Mouse (Mus musculus): ENCODE measurements around the gene Pfas.
"Not testable (repeated sequence)": the region's sequence is repeated elsewhere in the genome, so short reads cannot be mapped to it uniquely, and the experiment has no call there.

Pfas gene

DNA sequence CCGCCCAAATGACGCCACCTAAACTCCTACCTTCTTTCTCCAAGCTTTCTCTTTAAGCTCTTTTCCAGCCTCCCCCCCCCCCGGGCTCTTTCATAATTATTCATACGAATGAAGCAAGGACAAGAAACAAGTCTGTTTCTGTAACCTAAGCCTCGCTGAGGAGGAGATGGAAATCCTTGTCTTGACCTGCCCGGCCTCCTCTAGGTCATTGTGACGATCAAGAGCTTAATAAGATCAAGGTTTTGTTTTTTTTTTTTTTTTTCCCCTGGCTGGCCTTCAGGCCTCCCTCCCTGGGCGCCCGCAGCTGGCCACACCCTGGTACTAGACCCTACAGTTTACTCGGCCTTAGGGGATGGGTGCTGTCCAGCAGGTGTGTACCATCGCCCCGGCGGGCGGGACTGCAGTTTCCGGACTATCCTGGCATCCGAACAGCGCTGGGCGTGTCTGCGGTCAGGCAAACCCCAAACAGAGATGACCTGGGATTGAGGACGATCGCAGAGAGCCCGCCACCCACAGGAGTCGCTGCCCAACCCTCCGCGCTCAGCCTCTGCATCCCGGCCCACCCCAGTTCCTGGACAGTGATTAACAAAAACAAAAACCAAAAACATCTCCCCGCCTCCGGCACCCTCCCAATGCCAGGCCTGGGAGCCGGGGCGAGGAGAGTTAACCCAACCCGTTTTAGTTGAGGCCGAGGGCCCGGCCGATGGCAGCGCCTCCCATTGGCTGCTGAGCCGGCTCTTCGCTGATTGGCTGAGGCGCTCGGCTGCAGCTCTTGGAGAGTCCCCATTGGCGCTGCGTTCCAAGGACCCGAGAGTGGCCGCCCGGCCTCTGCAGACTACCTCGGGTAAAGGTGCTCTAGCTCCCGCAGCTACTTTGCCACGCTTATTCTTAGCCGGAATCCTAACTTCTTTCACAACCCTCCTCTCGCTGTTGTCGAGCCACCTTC lies 40.6 kb downstream of the Pfas start, which contains the start of gene Slc25a35:
Slc25a35 (plus strand) TSS at position 795 of the 946 bp plus-strand sequence.
- peak; percentile 89 for DNase-seq

GRCm38 (mm10) chr11:68966554-68966953 lies 41.7 kb downstream of the Pfas start:
- no peak for DNase-seq

GRCm38 (mm10) chr11:68965845-68966244 lies 42.4 kb downstream of the Pfas start:
- DNase-seq, result peak; percentile 69

GRCm38 (mm10) chr11:68965050-68965449 lies 43.2 kb downstream of the Pfas start:
- no peak for DNase-seq

GRCm38 (mm10) chr11:68963405-68963804 lies 44.9 kb downstream of the Pfas start:
- DNase-seq, result no peak

- DNase-seq, result not testable (repeated sequence)
Measured at GRCm38 (mm10) chr11:68962159-68962558, 46.1 kb downstream of the Pfas start.

DNA sequence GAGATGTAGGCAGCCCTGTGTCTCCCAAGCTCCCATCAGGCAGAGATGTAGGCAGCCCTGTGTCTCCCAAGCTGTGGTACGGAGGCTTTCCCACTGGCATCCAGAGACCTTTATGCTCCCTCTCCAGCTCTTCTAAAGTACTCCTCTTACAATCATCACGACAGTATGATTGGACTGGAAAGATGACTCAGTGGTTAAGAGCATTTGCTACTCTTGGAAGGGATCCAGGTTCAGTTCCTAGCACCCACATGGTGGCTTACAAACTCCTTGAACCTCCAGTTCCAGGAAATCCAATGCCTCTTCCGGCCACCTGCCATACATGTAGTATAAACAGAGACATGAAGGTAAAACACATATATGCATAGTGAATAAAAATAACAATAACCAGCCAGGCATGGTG lies 46.7 kb downstream of the Pfas start:
- no peak for DNase-seq

- no peak for DNase-seq
Measured at GRCm38 (mm10) chr11:68957971-68958370, 50.3 kb downstream of the Pfas start.

- DNase-seq, result no peak
Measured at GRCm38 (mm10) chr11:68957308-68957707, 51.0 kb downstream of the Pfas start, which contains the start of gene Arhgef15. Arhgef15 (minus strand) TSS chr11:68957480.

DNA sequence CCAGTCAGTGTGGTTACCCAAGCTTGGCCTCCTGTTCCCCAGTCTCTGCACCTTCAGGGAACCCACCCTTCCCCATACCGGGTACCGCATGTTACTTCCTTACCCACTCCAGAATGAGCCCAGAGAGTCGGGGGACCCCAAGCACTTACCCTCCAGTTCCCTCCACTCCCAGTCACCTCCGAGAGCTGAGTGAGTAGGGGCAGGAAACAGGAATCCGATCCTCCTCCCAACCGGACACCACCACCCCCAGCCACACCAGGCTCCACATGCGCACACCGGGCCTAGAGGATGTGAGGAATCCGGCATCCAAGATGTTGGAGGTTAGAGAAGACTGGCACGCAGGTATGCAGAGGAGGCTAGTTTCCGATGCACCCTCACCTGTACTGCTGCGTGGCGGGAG lies 51.6 kb downstream of the Pfas start:
- no peak for DNase-seq

GRCm38 (mm10) chr11:68956107-68956506 lies 52.2 kb downstream of the Pfas start:
- DNase-seq, result no peak

GRCm38 (mm10) chr11:68955473-68955872 lies 52.8 kb downstream of the Pfas start:
- DNase-seq, result no peak

GRCm38 (mm10) chr11:68954408-68954807 lies 53.9 kb downstream of the Pfas start:
- DNase-seq, result no peak

DNA sequence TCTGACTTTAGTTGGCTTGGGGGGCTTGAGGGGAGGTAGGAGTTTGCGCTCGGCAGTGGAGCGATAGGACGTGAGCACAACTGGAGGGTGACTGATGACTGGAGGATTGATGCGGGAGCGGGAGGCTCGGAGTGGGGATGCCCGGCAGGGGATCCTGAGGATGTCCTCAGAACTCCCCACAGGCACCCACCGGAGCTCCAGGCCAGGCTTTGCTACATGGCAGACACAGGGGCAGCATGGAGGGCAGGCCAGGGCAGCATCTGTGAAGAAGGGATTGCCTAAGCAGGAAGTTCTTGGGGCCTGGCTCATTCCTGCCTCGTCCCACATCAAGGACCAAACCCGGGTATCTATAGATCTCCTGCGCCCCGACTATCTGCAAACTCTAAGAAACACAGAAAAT lies 54.4 kb downstream of the Pfas start:
- DNase-seq, result no peak

GRCm38 (mm10) chr11:68947542-68947993 lies 60.7 kb downstream of the Pfas start:
- no peak for DNase-seq

- no peak for DNase-seq
Measured at GRCm38 (mm10) chr11:68946806-68947440, 61.3 kb downstream of the Pfas start.

GRCm38 (mm10) chr11:68946001-68946400 lies 62.3 kb downstream of the Pfas start:
- DNase-seq, result no peak

GRCm38 (mm10) chr11:68945245-68945644 lies 63.0 kb downstream of the Pfas start:
- no peak for DNase-seq

DNA sequence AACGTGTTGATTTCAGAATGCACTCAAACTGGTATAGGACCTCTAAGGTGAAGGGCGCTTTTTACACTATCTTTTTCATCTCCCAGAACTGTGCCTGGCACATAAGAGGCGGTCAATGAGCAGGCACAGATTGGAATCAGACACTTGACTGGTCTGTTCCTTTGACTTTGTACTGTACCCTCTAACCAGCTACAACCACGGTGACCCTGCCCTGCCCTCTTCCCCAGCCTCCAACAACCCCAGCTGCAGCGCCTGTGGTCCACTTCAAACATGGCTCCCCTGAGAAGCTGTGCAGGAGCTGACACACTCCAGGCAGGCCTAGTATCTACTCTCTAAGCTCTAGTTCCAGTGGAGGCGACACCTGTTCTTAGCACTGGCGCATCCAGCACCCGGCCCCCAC lies 65.5 kb downstream of the Pfas start:
- DNase-seq, result no peak

DNA sequence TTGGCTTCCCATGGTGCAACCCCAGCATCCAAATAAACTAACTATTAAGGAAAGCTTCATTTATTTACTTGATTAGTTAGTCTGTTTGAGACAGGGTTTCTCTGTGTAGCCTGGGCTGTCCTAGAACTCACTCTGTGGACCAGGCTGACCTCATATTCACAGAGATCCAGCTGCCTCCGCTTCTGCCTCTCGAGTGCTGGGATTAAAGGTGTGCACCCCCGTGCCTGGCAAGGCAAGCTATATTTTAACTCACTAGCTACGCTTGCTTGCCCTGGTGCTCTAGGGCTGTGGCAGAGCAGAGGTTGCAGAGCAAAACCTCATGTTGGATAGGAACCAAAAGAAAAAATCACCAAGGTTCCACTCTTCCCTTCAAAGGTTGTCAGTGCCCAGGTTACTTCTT lies 67.7 kb downstream of the Pfas start:
- no peak for DNase-seq

GRCm38 (mm10) chr11:68939451-68940304 lies 68.6 kb downstream of the Pfas start:
- peak; percentile 83 for DNase-seq

DNA sequence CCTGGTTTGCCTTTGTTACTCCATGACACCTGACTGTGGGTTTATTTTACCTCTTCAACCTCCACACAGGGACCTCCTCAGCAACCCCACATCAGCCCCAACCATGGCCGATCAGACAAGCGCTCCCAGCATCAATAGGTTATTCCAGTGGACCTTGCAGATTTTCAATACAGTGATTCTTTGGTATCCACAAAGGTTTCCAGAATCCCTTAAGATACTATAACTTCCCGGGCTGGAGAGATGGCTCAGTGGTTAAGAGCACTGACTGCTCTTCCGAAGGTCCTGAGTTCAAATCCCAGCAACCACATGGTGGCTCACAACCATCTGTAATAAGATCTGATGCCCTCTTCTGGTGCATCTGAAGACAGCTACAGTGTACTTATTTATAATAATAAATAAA lies 71.3 kb downstream of the Pfas start:
- DNase-seq, result not testable (repeated sequence)
